Mouse (Mus musculus) midbrain, embryonic 14.5 days (tissue): Measurements from ENCODE around the gene Cfap46. TPM values are rescaled to one million over a fixed set of nuclear protein-coding genes. Genes with fewer than 3 reads are reported as not detected.
A peak's percentile ranks its signal among the peaks of the same experiment; 100 is the strongest.

Experiments used
- ATAC-seq: fragments of 200-750 bp; cut with Nextera tagmentation; 2 replicates; pipeline ENCODE4 v1.8.0; 2017; ENCODE audit warnings: moderate number of reproducible peaks, moderate library complexity; ENCODE audit not compliant: low FRiP score, low TSS enrichment
- DNase-seq: peaks from one replicate; pipeline ENCODE4 v3.0.0-alpha.2; 2015
- H3K27ac ChIP-seq: fragments of 300-500 bp; sonication (generic); replicated peaks from 2 replicates; pipeline ENCODE4 v1.5.1; 2014; ENCODE audit warnings: mild to moderate bottlenecking, low read depth, low read length, moderate library complexity
- H3K27me3 ChIP-seq: fragments of 300-500 bp; sonication (generic); 2 replicates; pipeline ENCODE4 v1.6.1; 2014; ENCODE audit warnings: low read length, control low read depth, mixed read lengths; ENCODE audit not compliant: control insufficient read depth, insufficient read depth
- H3K36me3 ChIP-seq: fragments of 300-500 bp; sonication (generic); 2 replicates; pipeline ENCODE4 v1.6.1; 2014; ENCODE audit warnings: low read length, control low read depth; ENCODE audit not compliant: control insufficient read depth, insufficient read depth
- H3K4me1 ChIP-seq: fragments of 300-500 bp; sonication (generic); 2 replicates; pipeline ENCODE4 v1.6.1; 2014; ENCODE audit warnings: mild to moderate bottlenecking, antibody characterized with exemption, low read length, control low read depth; ENCODE audit not compliant: control insufficient read depth, insufficient read depth
- H3K4me2 ChIP-seq: fragments of 300-500 bp; sonication (generic); 2 replicates; pipeline ENCODE4 v1.6.1; 2014; ENCODE audit warnings: mild to moderate bottlenecking, low read length, moderate library complexity
- H3K4me3 ChIP-seq: fragments of 300-500 bp; sonication (generic); replicated peaks from 2 replicates; pipeline ENCODE4 v1.5.1; 2014; ENCODE audit warnings: low read depth, low read length
- H3K9ac ChIP-seq: fragments of 300-500 bp; sonication (generic); replicated peaks from 2 replicates; pipeline ENCODE4 v1.6.1; 2014; ENCODE audit warnings: mild to moderate bottlenecking, low read length, moderate library complexity
- H3K9me3 ChIP-seq: fragments of 300-500 bp; sonication (generic); 2 replicates; pipeline ENCODE4 v1.6.1; 2016; ENCODE audit warnings: low read length, control low read depth, mixed read lengths; ENCODE audit not compliant: control insufficient read depth
- WGBS: fragments of 180-500 bp; shearing (Covaris S2); extraction: QIAGEN DNeasy Blood & Tissue Kit; methylation state at CpG from one replicate; pipeline ENCODE4 v1.1.7; 2014; 5-methylcytosine and 5-hydroxymethylcytosine counted together
- polyA plus RNA-seq: library from polyadenylated mRNA; unstranded; fragments of >200 nt; fragmentation: Nextera tagmentation; extraction: Ambion mirVana; gene quantifications from 2 replicates; pipeline ENCODE4 v1.2.1, GENCODE M21; 2014

Gene Cfap46
- polyA plus RNA-seq, 1 experiment from 2014 or later = 2.5 TPM

DNA sequence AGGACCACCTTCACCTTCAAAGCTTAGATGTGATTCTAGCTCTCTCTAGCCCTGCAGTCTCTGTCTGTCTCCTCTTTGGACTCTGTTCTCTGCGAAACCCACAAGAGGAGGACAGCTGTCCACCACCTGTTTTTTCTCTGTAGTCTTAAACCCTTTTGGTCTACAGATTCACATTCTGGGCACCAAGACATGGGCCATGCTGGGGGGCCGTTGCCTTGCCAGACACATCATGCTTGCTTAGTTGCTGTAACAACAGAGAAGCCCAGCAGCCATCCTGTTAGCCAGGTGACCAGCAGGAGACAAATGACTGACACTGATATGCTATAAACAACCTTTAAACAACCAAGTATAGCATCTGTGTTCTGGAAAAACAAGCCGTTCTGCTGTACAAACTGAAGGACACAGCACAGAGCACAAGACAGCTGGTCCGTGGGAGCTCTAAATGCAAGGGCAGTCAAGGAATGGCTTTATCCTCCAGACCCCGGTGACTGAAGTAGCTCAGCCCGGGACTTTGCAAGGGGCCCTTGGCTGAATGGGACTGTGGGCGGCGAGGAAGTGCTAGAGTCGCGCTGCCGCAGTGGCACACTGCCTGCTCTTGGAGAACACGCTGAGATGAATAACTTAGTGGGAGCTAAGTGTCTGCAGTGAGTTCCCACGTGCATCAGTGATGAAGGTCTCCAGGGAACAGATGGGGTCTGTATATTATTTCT lies 22.9 kb upstream of the Cfap46 start:
- no peak for DNase-seq
- no peaks in the 10 kb centered on the region for H3K4me1 ChIP-seq
- no peaks in the 10 kb centered on the region for H3K27me3 ChIP-seq

DNA sequence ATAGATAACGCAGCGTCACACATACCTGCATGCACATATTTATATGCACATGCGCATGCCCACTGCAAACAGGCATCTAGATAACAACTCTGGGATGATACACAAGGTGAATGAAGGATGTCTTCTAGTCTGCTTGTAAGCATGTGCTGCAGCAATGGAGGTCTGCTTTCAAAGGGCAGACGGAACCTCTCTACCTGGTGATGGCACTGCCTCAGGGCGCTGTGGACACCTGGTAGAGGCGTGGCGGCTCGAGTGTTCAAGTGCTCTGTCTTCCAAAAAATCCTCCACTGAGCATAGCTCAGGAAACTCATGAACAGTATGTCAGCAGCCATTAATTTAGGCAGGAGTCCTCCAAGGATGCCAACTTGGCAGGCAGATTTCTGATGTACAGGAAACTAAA lies 22.2 kb upstream of the Cfap46 start:
- Histone ChIP-seq H3K27ac (no peak overlapping the region), H3K4me2 (no peak overlapping the region), H3K4me1 (no peaks in the 10 kb centered on the region), H3K36me3 (no peaks in the 10 kb centered on the region), H3K9me3 (no peaks in the 10 kb centered on the region), H3K4me3 (no peak overlapping the region), H3K9ac (no peak overlapping the region), H3K27me3 (no peaks in the 10 kb centered on the region)
- no peak for DNase-seq
- ATAC-seq = no peak
- 94% methylated on average over 8 of the region's 8 CpGs for WGBS

More for the DNA sequence above, 22.9 kb upstream of the Cfap46 start:
- ATAC-seq = no peak
- no peak overlapping the region for H3K27ac ChIP-seq
- no peaks in the 10 kb centered on the region for H3K36me3 ChIP-seq
- H3K9ac ChIP-seq = no peak overlapping the region
- H3K9me3 ChIP-seq = no peaks in the 10 kb centered on the region
- H3K4me3 ChIP-seq = no peak overlapping the region
- H3K4me2 ChIP-seq = no peak overlapping the region
- WGBS = 49% methylated on average over 13 of the region's 13 CpGs

DNA sequence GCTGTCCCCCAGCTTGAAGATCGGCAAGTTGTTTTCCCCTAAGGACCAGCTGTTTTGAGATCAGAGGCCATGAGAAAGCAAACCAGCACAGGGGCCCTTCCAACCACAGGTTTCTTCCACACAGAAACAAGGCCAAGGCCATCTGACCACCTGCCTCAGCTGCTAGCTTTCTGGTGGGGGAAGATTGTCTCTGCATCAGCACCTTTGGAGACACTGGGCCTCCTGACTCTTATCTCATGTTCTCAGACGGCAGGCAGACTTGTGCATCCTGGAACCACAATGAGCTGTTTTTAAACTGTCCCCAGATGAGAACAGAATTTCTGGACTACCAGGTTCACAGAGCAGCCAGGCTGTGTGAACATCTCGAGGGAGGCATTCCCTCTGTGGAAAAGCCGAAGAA lies 21.5 kb upstream of the Cfap46 start:
- H3K9me3 ChIP-seq = no peaks in the 10 kb centered on the region
- no peak for ATAC-seq
- no peak for DNase-seq
- WGBS = 79% methylated on average over 4 of the region's 4 CpGs
- H3K27me3 ChIP-seq = no peaks in the 10 kb centered on the region
- H3K36me3 ChIP-seq = no peaks in the 10 kb centered on the region
- no peak overlapping the region for H3K4me3 ChIP-seq
- no peak overlapping the region for H3K4me2 ChIP-seq
- H3K9ac ChIP-seq = no peak overlapping the region
- no peak overlapping the region for H3K27ac ChIP-seq
- no peaks in the 10 kb centered on the region for H3K4me1 ChIP-seq

DNA sequence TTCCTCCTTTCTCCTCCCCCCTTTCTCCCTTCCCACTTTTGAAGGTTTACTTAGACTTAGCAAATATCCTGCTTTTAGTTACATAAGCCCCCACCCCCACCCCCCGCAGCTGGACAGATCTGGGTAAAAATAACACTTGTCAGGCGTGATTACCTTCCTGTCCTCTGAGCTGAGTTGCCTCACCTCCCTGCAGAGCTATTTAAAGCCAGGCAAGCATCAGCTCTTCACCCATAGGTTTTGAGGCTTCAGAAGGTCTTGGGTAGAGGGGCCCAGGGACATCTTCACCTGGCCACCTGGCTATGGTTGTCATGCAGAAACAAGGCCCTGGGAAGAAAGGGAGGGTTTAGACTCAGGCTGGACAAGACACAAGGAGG lies 20.2 kb upstream of the Cfap46 start:
- DNase-seq (no peak), ATAC-seq (no peak)
- H3K9ac ChIP-seq = no peak overlapping the region
- H3K4me2 ChIP-seq = no peak overlapping the region
- no peaks in the 10 kb centered on the region for H3K27me3 ChIP-seq
- H3K4me1 ChIP-seq = no peaks in the 10 kb centered on the region
- H3K4me3 ChIP-seq = no peak overlapping the region
- H3K36me3 ChIP-seq = no peaks in the 10 kb centered on the region
- WGBS = 10% methylated on average over 2 of the region's 2 CpGs
- H3K27ac ChIP-seq = no peak overlapping the region
- no peaks in the 10 kb centered on the region for H3K9me3 ChIP-seq

DNA sequence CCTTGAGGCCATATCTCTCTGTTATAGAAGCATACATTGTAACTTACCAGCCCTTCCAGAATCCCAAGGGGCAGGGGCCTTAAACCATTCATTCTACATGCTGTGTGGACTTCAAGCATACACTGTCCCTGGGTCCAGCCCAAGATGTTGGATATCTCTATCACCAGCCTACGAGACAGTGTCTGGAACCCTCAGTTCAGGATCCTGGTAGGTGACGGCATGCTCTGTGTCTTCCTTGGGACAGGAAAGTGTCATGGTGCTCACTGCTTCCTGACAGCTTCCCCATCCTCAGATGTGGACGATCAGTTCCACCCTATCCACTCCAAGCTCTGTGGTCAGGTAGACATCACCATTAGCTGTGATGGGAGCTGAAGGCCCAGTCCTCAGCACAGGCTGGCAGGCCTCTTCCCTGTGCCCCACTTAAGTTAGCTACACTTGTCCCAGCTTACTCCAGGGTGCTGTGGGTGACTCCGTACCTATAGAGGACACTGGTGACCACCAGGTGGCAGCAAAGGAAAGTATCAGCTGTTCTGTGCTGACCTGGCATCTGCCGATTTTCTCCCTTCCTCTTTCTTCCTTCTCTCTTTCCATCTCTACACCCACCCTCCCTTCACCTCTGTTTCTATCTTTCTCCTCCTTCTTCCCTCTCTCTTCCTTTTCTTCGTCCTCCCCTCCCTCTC lies 19.7 kb upstream of the Cfap46 start:
- Histone ChIP-seq H3K4me1 (no peaks in the 10 kb centered on the region), H3K4me3 (no peak overlapping the region), H3K9ac (no peak overlapping the region), H3K9me3 (no peaks in the 10 kb centered on the region), H3K27me3 (no peaks in the 10 kb centered on the region), H3K36me3 (no peaks in the 10 kb centered on the region), H3K4me2 (no peak overlapping the region), H3K27ac (no peak overlapping the region)
- DNase-seq = peak; percentile 95
- 33% methylated on average over 6 of the region's 6 CpGs for WGBS
- ATAC-seq = peak; percentile 78; the same call in 1 of the 2 replicates

DNA sequence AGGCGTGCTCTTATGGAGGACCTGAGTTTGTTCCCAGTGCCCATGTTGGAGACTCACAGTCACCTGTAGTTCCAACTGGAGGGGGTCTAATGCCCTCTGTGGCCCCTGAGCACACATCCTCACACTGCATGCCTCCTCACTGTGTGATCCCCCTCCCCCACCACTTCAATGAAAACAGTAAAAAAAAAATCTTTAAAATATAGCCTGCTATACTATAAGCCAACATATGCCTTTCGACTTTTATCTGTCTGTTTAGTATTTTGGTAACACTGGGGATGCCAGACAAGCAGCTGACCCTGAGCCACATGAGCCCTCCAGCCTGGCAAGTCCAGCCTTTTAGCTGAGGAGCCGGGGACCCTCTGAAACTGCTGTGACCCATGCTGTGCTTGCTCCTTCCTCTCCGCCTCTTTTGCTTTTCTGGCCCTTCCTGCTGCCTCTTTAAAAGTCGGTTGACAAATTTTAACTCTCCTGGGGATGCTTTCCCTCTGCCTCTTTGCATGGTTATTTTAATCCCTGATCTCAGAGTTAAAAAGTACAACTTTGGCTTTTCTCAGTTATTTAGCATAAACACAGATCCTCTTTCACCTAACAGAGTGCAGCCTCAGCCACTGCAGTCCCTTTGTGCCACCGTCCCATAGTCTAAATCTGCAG lies 18.2 kb upstream of the Cfap46 start:
- Histone ChIP-seq H3K9ac (no peak overlapping the region), H3K9me3 (no peaks in the 10 kb centered on the region)

DNA sequence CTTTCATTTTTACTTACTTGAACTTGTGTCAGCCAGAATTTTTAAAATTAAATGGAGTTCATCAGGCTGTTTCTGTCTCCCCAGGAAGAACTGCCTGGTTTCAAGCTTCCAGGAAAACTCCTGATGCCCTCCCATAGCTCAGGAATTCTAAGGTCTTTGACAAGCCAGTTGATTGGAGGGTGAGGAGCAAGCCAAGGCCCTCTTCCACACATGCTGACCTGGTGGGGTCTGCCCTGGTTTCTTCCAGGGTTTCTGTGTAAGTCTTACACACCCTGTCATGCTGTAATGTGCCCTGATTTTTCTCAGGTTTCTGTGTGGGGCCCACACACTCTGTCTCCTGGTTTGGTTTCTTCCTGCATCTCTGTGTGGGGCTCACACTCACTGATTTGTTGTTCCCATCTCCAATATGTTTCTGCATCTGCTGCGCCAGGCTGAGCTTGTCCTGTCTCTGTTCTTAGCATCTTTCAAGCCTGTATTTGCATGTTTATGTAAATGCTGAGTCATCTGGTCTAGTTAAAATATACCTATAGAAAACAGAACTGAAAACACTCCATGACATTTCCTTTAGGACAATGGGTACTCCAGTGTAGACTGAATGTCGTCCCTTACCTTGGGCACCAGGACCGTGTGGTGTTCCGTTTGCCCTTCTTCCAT lies 9.2 kb upstream of the Cfap46 start:
- no peak overlapping the region for H3K27ac ChIP-seq
- no peaks in the 10 kb centered on the region for H3K27me3 ChIP-seq
- H3K9me3 ChIP-seq = no peaks in the 10 kb centered on the region
- ATAC-seq = no peak
- no peak overlapping the region for H3K4me2 ChIP-seq
- no peak overlapping the region for H3K4me3 ChIP-seq
- H3K9ac ChIP-seq = no peak overlapping the region
- DNase-seq = no peak
- H3K4me1 ChIP-seq = no peaks in the 10 kb centered on the region
- 95% methylated on average over 4 of the region's 4 CpGs for WGBS
- no peaks in the 10 kb centered on the region for H3K36me3 ChIP-seq

More for the DNA sequence above, 18.2 kb upstream of the Cfap46 start:
- Histone ChIP-seq H3K4me1 (no peaks in the 10 kb centered on the region), H3K27me3 (no peaks in the 10 kb centered on the region), H3K4me2 (no peak overlapping the region), H3K27ac (no peak overlapping the region), H3K36me3 (no peaks in the 10 kb centered on the region), H3K4me3 (no peak overlapping the region)
- ATAC-seq (no peak), DNase-seq (no peak)
- WGBS = 33% methylated on average over 6 of the region's 6 CpGs

DNA sequence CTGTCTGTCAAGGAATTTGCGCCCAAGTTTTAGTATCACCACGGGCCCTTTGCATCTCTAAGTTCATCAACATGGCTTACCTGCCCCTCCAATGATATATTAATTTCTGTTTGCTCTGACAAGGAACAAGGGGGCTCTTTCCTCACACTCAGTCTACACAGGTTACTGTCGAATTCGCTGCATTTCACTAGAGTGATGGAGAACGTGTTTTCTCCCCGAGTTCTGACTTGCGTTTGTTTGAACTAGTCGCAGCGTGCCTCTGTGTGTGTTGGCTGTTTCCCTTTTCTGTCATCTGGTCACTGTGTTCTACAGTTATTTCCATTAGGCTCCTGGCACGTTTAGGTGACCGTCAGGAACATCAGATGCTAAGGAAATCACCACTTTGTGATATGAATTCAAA lies 8.6 kb upstream of the Cfap46 start:
- DNase-seq (no peak), ATAC-seq (no peak)
- no peaks in the 10 kb centered on the region for H3K27me3 ChIP-seq
- H3K4me1 ChIP-seq = no peaks in the 10 kb centered on the region
- no peak overlapping the region for H3K27ac ChIP-seq
- no peaks in the 10 kb centered on the region for H3K9me3 ChIP-seq
- H3K4me3 ChIP-seq = no peak overlapping the region
- H3K4me2 ChIP-seq = no peak overlapping the region
- no peak overlapping the region for H3K9ac ChIP-seq
- H3K36me3 ChIP-seq = no peaks in the 10 kb centered on the region
- 89% methylated on average over 11 of the region's 11 CpGs for WGBS
